Mouse (Mus musculus): ENCODE results near the gene Med21.

Gene Med21

DNA sequence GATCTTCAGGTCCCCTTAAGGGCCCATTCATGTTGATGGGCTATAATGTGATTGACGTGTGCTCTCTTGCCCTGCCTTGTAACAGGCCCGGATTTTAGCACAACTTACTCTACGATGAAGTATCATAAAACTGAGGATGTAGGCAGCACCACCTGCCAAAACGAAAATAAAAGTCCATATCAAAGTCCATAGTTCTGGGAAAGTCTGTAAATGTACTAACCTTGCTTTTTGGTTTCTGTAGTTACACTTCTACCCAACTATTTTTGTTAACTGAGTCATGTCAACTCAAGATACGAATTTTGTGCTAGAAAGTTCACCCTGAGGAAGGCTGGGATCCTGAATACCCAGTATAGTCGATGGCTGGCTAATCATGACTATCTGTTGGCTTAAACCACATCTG lies 1.4 kb upstream of the Med21 start:
- DNase-seq, result no peak

DNA sequence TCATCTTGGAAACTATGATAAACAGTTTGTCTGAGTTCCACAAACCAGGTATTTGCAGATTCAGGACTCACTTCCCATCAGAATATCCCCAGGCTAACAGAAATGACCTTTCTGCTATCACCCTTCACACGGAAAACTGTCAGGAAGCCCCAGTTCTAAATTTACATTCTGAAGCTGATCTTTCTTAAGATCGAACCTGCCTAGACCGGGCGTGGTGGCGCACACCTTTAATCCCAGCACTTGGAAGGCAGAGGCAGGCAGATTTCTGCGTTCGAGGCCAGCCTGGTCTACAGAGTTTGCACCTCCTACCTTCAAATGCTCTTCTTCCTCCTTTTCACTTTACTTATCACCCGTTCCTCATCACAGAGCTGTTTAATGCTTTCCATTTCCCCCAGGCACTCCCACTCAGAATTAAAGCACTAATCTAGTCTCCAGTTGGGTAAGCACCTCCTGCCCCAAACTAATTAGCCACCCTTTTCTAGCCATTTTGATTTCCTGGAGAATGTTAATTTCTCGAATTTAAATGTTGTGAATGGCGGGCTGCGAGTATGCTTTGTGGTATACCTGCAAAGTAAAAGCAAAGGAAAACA lies 631 bp upstream of the Med21 start:
- no peak for DNase-seq

DNA sequence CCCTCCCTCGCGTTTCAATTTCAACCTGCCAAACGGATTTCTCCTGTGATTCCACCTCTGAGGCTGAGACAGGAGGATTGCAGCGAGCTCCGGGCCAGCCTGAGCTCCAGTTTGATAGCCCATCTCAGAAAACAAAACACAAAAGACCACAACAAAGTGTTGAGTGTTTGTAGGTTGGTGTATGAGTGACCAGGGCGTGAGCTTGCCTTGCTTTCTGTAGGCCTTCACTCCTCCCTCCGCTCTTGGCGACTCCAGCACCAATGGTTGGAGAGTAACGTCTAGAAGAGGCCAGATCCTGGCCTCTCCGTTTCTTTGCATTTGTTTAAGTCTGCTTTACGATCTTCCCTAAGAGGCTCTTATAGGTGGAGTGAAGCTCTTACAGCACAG lies 830 bp downstream of the Med21 start:
- peak; percentile 25 for DNase-seq

DNA sequence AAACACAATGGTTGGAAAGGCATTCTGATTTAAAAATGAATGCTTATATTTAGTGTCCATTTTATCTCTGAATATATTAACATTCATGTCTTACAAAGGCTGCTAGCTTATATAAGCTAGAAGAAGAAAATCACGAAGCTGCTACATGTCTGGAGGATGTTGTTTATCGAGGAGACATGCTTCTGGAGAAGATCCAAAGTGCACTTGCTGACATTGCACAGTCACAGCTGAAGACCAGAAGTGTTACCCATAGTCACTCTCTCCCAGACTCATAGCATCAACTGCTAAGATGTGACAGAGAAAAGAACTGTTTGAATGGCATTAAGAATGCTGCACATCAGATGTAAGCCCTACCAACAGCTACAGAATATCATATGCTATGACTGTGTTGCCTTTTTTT lies 7.7 kb downstream of the Med21 start:
- no peak for DNase-seq

DNA sequence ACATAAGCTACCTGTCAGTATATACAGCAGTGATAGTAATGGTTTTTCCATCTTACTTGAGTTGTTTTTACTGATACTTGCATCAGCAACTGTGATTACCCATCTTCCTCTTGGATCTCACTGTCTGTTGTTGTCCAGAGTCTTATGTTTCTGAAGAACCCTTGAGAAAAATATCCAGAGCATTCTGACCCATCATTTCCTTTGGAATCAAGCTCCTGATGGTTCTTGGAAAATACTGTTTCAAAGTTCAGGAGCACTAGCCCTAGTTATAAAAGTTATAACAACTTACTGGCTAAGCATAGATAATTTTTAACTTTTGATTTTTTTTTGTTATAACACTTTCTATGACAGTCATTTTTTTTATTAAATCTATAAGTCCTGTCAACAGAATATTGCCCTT lies 9.1 kb downstream of the Med21 start:
- DNase-seq, result no peak

DNA sequence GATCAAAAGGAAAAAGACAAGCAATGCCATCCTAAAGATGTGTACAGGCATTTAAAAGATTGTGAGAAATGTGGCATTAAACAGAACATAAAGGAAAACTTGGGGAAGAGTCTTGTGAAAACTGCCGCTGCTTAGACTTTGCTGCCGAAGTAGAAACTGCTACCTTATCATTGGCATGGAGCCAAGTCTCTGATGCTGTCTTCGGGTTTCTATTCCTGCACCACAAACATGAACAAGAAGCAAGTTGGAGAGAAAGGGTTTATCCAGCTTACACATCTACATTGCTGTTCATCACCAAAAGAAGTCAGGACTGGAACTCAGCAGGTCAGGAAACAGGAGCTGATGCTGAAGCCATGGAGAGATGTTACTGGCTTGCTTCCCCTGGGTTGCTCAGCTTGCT lies 10.8 kb downstream of the Med21 start:
- DNase-seq, result no peak

DNA sequence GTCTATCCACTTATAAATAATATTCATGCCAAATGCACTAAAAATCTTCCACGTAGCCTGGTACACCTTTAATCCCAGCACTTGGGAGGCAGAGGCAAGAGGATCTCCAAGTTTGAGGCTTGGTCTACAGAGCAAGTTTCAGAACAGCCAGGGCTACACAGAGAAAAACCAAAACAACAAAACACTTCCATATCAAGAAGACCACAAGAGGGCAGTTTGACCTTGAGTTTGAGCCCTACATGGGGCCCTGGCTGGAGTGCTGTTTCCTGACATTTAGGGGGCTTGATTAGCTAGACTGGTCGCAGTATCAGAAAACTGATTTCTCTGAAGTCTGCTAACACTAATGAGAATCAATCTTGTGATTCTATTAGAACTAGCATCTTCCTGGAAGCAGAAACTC lies 18.2 kb downstream of the Med21 start:
- DNase-seq, result peak; percentile 57

DNA sequence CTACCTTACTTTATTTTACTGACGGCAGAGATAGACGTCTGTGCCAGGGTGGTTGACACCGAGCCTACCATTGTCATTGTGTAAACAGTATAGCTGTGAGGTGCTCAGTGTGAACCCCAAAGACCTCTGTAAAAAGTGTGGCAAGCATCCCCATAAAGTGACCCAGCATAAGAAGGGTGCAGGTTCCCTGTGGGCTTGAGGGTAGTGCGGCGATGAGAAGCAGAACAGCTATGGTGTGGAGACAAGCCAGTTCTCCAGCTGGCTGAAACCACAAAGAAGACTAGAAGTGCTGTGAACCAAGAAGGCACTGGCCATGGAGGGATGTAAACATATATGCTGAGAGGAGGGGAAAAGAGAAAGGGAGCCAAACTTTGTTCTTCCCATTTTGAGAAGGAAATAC lies 19.3 kb downstream of the Med21 start:
- no peak for DNase-seq

DNA sequence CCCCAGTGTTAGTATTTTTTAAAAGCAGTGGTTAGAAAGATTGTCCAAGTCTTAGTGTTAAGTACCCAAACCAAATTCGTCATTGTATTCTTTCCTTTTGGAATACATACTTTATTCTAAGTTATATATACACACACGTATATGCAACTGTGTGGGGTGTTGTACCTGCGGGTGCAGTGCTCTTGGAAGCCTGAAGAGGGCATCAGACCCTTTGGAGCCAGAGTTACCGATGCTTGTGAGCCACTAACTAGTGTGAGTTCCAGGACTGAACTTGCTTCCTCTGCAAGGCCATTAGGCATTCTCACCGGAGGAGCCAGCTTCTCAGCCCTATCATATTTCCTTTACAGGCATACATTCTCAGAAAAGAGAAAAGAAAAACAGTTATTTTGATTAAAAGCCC lies 20.3 kb downstream of the Med21 start:
- peak; percentile 57 for DNase-seq

DNA sequence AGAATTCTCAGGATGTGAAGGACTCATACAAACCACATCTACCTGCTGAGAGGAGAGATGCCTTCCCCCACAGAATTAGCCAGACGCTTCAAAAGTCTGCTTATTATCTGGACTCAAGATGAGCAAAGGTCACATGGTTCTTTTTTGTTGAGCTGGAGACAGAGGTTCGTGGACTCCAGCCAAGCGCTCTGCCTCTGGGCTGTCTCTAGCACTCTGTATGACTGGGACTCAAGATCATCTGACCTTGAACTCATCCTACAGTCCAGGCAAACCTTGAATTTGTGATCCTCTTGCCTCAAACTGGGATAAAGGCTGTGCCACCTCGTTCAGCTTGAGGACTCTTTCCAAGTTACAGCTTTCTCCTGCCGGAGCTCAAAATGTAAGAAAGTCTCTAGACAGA lies 21.8 kb downstream of the Med21 start:
- DNase-seq, result no peak

DNA sequence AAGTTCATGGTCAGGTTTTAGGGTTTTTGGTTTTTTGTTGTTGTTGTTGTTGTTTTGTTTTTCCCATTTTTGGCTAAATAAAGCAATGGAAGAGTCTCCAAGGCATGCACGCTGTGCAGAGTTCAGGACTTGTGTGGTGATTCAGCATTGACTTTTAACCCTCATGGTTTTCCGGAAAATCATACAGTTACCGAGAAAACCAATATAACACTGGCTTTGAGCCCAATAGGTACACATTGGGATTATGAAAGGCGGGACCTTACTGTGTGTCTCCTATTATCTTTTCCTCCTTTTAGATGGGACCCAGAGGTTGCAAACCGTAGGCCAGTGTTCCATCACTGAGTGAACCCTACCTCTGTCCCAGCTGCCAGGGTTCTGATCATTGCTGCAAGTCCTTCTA lies 22.6 kb downstream of the Med21 start:
- DNase-seq, result no peak

DNA sequence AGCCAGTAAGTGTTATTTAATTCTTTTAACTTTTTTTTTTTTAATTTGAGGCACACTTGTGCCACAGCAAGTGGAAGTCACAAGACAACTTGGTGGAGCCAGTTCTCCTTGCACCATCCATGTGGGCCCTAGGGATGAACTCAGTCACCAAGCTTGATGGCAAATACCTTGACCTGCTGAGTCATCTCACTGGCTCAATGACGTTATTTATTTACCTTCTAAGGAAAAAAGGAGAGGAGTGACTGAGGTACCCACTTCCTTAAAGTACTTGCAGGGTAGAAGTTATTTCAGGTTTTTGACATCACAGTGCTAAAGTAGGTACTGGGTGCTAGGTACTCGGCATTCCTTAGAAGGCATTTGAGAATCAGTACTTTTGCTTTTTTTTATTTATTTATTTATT lies 23.1 kb downstream of the Med21 start:
- DNase-seq, result no peak

DNA sequence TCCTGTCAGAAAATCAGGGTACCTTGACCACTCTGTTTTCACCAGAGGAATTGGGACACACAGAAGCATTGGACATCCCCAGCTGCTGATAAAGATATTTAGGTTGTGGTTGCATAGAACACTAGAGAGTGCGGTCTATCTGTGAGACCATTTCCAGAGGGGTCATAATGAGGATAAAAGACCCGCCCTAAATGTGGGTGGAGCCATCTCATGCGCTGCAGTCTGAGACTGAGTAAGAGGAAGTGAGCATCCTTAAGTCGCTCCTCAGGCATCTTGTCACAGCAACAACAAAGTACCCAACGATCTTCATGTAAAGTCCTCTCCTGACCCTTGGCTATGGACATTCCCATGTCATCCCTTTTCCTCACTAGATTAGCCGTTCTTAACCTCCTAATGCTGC lies 24.5 kb downstream of the Med21 start:
- DNase-seq, result no peak

DNA sequence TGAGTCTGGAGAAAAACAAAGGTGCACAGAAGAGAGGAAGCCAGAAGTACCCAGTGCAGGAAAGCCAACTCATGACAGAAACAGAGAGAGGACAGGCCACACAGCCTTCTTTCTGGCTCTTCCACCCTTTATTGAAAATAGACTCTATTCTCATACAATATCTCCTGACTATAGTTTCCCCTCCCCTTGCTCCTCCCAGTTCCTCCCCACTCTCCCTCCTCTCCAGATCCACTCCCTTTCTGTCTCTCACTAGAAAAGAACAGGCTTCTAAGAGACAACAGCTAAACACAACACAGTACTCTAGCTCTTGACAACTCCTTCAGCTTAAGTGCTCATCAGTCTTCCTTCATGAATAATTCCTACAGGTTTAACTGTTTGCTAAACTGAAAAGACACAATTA lies 26.3 kb downstream of the Med21 start:
- no peak for DNase-seq

DNA sequence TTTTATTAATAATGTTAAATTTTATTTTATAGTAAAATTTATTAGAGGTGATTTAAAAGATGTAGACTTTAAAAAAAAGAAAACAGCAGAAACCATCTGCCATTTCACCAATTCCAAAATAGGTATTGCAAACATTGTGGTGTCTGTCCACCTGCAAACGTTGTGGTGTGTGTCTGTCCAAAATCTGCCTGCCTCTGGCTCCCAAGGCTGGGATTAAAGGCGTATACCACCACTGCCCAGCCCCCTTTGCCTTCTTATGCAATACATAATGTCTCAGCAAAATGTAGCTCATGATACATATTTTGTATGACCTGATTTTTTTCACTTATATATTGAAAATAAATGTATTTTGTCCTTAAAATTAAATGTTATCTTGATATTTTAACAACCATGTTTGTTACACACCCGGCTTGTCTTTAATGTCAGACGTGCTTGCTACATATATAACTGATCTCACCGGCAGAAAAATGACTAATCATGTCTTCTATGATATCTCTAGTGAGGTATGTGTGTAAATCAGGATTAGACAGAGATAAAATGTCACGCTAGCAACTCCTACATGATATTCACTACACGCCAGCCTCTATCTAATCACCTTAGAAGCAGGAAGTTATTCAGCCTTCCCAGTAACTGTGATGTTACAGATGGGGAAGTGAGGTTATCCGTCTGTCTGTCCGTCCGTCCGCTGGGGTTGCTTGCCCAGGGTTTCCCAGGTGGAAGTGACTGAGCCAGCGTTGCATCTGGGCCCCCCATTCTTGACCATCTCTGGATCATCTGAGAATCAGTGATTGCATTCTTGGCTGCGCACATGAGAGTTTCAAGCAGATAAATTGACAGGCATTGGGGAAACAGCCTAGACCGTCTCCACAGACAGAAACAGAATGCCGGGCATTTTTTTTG lies 28.9 kb downstream of the Med21 start:
- no peak for DNase-seq

DNA sequence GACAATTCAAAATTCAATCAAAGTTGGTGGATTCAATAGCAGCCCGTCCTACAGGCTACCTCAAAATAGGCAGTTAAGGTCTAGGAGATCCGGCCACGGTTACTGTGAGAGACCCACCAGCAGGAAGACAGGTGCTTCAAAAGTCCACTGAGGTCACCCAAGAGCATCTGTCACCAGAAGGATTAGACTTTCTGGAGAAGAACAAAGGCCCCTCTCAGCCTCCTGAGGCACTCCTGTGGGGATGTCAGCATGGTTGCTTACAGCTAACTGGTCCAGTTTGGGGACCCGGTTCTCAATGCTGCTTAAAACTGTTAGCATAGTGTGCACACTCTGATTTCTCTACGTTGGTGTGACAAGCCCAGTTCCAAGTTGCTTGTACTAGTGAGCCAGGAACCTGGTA lies 29.8 kb downstream of the Med21 start:
- no peak for DNase-seq

DNA sequence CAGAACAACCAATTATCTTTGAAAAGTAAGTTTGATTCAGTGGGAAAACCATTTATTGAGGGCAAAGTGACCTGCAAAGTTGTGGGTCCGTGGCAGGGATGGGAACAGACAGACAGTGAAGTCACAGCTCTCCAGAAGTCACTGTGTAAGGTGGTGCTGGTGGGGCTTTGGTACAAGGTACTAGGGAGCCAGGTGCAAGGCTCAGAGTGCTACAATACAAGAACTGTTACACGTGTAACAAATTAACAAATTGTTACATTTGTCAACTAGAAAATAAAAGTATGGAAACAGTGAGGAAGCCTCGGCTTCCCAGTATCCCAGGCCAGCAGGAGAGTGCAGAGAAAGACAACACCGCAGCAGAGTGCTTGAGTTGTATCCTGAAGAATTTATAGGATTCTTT lies 31.3 kb downstream of the Med21 start:
- no peak for DNase-seq

DNA sequence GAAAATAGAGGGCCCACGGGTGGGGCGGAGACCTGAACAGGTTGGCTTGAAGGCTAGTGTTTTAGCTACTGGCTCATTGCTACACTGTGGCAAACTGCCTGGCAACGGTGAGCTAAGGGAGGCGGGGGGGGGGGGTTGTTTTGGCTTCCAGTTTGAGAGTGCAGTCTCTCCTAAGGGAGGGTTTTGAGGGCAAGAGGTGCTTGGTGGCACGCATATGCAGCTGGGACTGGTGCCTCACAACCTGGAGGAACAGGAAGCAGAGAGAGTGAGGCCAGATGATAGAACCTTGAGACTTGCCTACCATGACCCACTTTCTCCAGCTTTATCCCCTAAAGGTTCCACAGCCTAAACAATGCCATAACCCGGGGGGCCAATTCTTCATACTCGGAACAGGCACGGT lies 32.1 kb downstream of the Med21 start:
- DNase-seq, result no peak

DNA sequence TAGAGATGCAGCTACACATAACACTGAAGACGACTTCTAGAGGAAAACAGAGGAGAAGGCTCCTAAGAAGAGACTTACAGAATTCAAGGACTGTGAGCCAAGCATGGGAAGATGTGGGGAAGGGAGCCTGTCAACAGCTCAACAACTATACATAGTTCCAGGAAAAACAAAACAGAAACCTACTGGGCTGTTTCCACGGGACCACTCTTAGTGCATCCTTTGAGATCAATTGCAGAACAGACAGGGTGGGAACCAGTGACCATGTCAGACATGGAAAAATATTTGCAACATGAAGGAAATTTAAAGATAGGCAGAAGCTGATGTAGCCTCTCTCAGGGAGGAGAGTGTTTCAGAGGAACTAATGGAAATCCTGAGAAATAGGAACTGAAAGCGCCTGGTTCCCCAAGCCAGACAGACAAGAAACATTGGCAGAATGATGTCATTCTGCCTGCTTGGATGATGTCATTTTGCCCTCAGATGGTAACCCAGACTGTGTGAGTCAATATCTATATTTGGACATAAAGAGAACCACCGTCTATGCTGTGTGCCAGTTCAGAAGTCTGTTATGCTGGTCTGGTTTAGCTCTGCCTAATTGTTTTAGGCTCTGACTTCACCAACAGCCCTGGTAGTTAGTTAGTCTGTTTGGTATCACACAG lies 32.7 kb downstream of the Med21 start:
- no peak for DNase-seq

DNA sequence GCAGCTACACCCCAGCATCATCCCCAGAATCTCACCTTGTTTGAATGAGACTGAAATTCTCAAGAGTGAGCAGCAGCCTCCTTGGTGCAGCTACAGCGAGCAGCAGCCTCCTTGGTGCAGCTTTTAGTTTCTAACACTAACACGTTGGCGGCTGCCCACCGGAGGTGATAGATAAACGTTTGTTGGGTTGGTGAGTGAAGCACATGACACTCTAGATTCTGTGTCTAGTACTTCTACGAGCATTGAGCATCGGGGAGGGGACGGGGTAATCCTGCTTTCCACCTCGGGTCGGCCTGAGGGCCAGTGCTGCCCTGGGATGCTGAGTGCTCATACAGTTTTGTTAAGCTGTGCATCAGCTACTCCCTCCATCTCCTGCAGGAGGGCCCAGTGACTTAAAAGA lies 34.6 kb downstream of the Med21 start:
- DNase-seq, result no peak

DNA sequence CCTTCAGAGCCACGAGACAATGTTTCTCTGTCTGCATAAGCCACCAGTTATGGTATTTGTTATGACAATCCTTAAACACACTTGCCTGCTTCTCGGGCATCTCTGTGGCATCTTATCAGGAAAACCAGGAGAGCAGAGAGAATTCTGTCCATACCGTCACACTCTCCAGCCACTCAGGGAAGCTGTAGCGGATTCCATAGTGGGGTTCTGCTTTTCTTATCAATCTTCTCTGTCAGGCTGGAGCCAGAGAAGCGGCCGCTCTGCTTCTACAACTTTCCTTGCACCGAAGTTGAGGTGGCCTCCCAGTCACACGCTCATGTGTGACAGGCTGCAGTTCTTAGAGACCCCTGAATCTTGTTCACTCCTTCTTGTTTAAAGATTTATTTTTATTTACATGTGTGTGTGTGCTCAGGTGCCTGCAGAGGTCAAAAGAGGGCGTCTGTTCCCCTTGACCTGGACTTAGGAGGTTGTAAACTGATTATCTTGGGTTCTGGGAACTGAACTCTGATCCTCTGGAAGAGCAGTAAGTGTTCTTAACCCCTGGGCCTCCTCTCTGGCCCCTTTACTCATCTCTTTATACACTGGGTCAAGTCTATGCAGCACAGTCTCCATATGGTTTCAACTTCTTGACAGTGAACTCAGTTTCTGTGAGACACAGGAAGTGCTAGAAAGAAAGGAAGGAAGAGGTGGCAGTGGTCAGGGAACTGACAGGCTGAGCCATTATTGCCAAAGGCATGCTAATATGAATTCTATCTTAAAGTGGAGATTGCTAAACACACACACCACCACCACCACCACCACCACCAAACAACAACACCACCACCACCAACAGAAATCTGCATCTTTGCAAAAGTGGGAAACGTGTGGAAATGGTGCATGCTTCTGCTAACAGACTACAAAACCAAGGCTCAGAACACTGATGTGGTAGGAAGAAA lies 36.1 kb downstream of the Med21 start:
- no peak for DNase-seq

DNA sequence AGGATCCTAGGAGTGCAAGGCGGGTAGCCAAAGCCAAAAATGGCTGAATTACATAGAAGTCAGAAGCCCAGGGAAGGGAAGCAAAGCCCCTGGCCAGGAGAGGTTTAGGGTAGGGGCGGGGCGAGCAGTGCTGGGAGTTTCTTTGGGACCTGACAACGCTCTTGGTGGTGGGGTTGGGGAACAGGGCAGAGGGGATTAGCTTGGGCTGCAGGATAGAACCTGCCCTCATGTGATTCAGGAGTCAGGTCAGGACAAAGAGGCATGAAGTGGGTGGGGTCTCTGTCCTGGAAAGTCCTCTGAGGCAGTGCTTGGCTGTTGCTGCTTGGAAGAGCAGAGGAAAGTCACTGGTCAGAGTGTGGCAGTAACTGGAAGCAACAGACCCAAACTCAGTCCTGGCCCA lies 41.5 kb downstream of the Med21 start:
- no peak for DNase-seq

DNA sequence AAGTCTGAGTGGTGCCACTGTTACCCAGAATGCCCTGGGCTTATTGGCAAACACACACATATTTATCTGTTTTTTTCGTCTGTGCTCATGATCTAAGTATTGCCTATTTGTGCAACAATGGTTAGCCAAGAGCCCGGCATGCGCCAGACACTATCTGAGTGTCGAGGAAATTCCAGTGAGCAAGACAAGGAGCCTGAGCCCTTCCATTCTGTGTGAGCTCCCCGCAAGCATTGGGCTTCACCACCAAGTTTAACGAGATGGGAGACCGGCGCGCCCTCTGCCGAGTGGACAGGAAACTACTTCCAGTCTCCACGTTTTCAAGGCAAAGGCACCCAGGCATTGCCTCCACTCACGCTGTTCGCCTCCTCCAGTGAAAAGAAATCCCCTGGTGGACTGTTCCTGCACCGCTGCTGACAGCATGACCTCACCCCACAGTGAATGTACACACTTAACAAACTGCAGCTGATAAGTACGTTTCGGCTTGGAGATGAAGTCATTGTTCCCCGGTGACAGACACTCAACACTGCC lies 43.5 kb downstream of the Med21 start:
- no peak for DNase-seq
